Mouse (Mus musculus) layer of hippocampus, adult 18-20 months (tissue): ENCODE measurements around the gene Zbed5. TPM values are rescaled to one million over a fixed set of nuclear protein-coding genes. Genes with fewer than 3 reads are reported as not detected.
"Not testable (repeated sequence)": the region's sequence is repeated elsewhere in the genome, so short reads cannot be mapped to it uniquely, and the experiment has no call there.

Experiments
- DNase-seq, 2 experiments: peaks; one replicate each; pipeline ENCODE4 v3.0.0; 2022; ENCODE audit warnings: low spot score in 2 of 2
- total RNA-seq, 2 experiments: library from RNA; stranded (reverse); gene quantifications; 2 replicates each; pipeline ENCODE4 v1.2.3; 2021

Gene Zbed5
- total RNA-seq, 2 experiments from 2014 or later = 5.6 to 6.3 TPM

DNA sequence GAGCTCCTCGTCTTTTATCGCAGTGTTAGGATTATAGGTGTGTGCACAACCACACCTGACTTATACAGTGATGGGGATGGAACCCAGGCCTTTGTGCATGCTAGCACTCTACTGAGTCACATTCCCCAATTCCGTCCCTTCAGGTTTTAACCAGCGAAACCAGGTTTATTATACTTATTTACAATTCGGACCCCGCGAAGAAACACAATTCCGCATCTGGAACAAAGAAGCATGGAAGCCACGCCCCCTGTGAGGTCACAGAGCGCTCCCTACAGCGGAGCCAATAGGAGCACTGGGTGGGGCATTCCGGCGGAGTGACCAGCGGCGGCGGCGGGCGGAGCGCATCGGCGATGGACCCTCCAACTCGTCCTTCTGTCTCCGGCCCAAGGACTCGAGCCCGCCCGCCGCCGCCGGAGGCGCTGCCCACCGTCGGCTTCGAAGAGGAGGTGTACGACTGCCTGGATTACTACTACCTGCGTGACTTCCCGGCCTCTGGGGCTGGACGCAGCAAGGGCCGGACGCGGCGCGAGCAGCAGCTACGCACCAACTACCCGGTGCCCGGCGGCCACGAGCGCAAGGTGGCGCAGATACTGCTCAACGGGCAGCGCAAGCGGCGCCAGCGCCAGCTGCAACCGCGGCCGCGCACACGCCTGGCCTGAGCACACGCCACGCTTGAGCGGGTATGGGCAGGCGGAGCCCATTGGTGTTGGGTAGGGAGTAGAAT is 12.9 kb downstream of the Zbed5 start, which contains the start of gene Nupr1l:
TSS of gene Nupr1l (plus strand) at position 299 of the 724 bp plus-strand sequence.
- peak; percentile 83 to 89 for DNase-seq

DNA sequence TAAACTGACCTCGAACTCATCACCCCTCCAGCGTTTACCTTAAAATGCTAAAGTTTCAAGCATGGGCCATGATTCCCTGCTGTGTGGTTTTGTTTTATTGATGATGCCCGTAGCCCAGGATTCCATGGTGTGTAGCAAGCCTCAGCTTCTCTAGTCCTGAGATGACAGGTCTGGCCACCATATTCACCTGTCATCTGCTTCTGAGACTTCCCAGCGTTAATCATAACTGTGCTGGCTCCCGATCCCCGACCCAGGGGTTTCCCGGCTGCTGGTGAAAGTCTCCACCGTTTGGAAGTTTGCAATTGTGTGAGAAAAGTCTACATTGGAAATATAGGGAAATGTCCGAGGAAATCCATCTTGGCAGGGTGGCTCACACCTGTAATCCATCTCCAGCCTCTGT is 13.6 kb downstream of the Zbed5 start:
- DNase-seq = no peak

DNA sequence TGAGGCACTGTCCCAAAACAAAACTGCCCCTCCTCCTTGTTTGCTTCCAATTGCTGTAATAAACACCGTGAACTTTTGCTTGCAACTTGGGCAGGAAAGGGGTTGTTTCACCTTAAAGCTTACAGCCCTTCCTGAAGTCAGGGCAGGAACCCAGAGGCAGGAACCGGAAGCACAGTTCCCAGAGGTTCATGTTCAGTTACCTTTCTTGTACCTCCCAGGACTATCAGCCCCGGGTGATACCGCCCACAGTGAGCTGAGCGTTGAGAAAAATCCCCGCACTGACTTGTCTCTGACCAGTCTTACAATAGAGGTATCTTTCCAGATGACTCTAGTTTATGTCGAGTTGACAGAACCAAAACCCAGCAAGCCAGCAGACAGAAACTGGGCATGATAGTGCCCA is 14.1 kb downstream of the Zbed5 start:
- DNase-seq = no peak

GRCm38 (mm10) chr5:129914024-129914423 is 18.5 kb downstream of the Zbed5 start:
- DNase-seq = no peak

- DNase-seq = not testable (repeated sequence)
These were observed 20.0 kb downstream of the Zbed5 start for GRCm38 (mm10) chr5:129915491-129915890.

DNA sequence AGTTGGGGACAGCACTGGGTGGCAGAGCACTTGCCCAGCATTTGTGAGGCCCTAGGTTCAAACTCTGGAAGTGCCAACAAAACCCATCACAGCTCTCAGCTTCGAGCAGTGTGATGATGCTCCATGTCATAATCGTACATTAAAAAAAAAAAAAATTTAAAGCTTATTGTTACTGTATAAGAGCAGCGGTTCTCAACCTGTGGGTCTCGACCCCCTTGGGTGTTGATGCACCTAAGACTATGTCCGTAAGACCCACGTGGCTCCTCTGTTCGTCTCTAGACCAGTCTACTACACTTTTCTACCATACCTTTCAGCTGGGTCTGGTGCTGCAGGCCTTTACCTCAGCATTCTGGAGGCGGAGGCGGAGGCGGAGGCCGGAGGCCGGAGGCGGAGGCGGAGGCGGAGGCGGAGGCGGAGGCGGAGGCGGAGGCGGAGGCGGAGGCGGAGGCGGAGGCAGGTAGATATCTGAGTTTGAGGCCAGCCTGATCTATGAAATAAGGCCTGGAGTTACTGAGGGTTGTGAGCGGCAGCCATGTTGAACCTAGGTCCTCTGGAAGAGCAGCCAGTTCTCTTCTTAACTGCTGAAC is 22.6 kb downstream of the Zbed5 start:
- DNase-seq = no peak

GRCm38 (mm10) chr5:129918752-129919151 is 23.2 kb downstream of the Zbed5 start:
- no peak for DNase-seq

GRCm38 (mm10) chr5:129919320-129919719 is 23.8 kb downstream of the Zbed5 start:
- no peak for DNase-seq

DNA sequence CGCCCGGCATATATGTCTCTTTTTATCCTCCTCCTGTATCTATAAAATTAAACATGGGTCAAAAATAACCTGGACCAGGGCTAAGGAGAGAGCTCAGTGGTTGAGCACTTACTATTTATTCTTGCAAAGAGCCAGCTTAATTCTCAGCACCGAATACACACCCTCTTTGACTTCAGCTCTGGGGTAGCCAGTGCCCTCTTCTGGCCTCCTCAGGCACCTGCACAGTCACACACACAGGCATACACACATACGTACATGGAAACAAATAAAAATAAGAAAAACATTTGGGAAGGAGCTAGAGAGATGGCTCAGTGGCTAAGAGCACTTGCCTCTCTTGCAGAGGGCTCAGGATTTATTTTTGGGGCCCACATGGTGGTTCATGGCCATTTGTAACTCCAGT is 26.4 kb downstream of the Zbed5 start:
- no peak for DNase-seq

DNA sequence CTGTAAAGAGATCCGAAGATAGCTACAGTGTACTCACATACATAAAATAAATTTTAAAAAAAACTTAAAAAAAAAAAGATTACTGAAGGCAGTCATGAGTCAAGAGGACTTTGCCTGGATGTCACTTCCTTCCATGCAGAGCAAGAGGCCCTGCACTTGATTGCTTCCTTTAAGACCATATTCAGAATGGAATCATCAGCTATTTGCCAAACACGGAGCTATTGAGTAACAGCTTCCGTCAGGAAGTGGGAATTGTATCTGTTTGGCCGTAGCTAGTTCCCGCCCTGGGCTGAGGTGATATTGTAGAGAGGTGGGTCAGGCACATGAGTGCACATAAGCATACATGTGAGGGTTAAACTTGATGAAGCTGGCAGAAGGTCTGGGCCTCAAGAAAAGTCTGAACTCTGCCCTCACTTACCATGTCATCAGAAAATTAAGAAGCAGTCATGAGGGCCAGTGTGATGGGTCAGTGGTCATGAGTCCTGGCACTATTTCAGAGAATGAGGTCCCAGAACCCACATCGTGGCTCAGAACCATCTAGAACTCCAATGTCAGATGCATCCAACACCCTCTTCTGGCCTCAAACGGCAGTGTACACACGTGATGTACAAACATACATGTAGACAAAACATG is 29.4 kb downstream of the Zbed5 start:
- DNase-seq = no peak

- DNase-seq = no peak
These were observed 30.4 kb downstream of the Zbed5 start for GRCm38 (mm10) chr5:129925933-129926332.

DNA sequence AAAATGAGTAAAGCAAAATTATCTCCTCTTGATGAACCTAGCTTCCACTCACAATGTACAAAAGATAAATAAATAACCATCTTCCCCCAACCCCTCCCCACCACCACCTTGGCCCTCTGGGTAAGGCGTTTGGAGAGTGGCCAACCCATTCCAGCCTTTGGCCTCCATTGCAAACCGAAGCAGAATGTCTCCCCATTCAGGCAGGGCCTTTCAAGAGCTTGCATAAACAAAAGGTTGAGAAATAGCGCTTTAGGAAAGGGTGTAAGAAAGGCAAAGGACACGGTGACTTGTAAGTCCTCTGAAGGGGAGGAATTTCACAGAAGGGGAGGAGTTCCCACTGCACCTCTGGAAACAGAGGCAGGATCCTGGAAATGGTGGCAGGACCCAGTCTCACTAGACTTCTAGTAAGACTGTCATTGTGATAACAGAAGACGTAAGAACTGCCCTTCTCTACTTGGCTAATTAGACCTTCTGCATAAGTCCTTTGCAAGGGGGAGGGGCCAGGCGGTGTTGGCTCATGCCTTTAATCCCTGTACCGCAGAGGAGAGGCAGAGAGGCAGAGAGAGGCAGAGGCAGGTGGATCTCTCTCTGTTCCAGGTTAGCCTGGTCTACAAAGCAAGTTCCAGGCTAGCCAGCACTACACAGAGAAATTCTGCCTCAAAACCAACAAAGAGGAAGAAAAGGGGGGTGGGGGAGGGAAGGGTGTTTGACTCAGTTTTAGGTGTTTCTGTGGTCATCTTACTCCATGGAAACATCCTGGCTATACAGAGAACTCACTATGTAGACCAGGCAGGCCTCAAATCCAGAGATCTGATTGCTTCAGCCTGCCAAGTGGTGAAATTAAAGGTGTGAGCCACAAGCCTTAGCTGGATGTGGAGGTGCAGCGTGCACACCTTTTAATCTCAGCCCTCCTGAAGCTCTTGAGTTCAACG is 34.7 kb downstream of the Zbed5 start:
- no peak for DNase-seq

DNA sequence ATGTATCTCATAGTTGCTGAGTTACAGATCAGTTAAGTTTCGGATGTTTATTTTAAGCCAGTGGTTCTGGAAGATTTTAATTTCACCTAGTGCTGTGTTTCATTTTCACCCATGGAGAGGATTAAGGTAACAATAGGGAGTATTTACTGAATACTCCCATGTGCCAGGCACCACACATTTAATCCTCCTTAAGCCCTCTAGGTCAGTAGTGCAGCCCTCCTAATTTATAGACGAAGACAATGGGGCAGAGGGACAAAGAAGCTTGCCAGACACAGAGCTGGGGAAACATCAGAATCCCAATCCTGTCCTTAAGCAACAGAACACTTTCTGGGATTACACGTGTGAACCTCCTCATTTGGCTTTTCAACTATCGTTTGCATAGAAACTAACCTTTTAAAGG is 41.4 kb downstream of the Zbed5 start:
- DNase-seq = no peak

GRCm38 (mm10) chr5:129940281-129940680 is 44.8 kb downstream of the Zbed5 start:
- DNase-seq = no peak

DNA sequence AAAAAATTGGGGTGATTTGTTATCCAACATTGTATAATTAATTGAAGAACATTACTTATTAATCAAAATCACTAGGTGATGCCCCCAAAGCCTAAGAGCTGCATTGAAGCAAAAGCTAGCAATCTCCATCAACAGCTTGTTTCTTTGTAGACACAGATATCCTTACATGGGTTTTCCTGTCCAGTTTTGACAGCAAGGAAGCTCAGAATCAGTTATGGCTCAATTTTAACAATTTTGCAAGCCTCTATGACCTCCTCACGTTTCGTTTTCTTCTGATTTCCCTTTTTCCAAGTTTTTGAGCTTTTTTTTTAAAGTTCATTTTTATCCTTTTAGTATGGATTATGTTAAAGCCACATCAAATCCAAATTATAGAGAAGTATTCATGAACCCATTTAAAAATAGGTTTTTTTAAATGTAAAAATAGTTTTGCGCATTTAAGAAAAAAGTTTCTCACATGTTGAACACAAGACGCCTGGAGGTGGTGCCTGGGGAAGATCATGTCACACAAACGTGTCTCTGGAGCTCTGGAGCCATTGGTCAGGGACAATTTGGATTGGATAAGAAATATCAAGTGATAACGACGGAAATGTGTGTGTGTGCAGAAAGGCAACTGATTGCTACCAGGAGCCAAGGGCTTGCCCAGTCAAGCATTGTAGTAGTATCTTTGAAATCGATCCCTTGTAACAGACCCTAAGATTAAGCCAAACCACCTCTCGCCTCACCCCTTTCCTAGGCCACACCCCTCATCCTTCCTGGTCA is 45.4 kb downstream of the Zbed5 start:
- DNase-seq = no peak

DNA sequence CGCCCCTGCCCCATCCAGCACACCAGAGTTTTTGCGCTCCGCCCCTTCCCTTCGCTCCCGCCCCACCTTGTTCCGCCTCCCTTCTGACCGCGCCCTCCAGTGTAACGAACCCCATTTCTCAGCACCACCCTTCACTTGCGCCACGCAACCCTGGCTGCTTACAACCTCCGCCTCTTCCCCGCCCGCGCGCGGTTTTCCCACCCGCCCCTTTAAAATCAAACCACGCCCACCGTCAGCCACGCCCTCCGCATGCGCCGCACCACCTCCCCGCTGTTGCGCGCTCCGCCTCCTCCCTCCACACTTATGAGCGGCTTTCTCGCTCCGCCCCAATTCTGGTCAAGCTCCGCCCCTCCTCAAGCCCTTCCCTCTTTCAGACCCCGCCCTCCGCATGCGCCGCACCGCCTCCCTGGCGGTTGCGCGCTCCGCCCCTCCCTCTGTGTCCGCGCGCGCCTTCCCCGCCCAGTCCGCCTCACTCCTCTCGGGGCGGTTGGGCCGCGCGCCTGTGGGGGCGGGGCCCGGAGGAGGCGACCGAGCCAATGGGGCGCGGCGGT is 46.0 kb downstream of the Zbed5 start, which contains the start of gene Vkorc1l1:
TSS of gene Vkorc1l1 (plus strand) at position 476 of the 551 bp plus-strand sequence.
- DNase-seq = peak; percentile 97 to 99

DNA sequence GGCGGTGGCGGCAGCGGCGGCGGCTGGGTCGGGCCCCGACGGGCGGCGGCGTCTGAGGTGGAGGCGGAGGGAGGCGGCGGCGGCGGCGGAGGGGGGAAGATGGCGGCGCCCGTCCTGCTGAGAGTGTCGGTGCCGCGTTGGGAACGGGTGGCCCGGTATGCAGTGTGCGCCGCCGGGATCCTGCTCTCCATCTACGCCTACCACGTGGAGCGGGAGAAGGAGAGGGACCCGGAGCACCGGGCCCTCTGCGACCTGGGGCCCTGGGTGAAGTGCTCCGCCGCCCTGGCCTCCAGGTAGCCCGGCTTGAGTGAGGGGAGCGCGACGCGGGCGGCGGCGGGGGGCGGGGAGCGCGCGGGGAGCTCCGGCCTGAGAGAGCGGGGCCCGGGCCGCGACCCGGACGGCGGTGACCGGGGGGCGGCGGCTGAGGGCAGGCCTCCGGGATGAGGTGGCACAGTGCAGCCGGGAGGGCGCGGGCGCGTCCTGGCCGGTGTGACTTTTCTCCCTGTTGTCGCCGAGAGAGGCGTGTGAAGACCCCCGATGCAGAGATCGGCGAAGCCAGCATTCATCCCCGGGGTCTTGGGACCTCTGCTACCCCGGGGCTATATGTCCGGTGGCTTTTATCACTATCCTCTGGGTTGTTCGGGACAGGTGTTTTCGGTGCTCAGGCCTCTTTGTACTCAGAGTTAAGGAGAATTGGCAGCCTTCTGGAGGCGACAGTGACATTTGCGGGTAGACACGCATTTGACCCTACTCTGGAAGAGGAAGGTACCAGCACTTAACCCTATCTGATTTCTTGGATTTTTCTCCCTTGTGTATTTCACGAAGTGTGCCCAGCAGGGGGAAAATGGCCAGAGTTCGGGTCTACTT is 46.8 kb downstream of the Zbed5 start:
- DNase-seq = peak; percentile 11 to 16

DNA sequence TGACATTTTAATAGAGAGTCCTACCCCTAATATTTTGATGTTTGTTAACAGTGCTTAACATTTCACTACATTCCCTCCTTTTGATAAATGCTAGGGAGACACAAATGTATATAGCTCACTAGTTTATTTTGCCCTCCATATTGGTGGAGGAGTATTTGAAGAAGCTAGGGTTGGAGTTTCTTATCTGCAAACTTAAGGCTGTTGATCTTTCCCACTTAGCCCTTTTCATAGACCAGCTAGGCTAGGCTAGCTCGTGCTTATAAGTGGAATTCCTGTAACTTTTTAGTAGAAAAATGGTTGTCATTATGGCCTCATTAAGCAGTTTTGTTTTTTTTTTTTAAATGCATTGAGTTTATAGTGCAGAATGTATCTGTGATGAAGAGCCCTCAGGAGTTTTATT is 47.9 kb downstream of the Zbed5 start:
- DNase-seq = no peak

GRCm38 (mm10) chr5:129947528-129948033 is 52.1 kb downstream of the Zbed5 start:
- no peak for DNase-seq
